Mouse (Mus musculus) limb, embryonic 15.5 days (tissue): ENCODE measurements at regions not wholly inside any gene's neighbourhood (a gene's known extent, or its start where the extent isn't known, plus 50 kb on each side); places are given as distances from the start of the nearest gene placed in this dataset.

Experiments used
- ATAC-seq: fragments of 200-750 bp; cut with Nextera tagmentation; 2 replicates; pipeline ENCODE4 v1.8.0; 2017; ENCODE audit warnings: low read depth, moderate TSS enrichment; ENCODE audit not compliant: insufficient number of reproducible peaks, low FRiP score, low TSS enrichment
- H3K27ac ChIP-seq: fragments of 300-500 bp; sonication (generic); 2 replicates; pipeline ENCODE4 v1.5.1; 2015; ENCODE audit warnings: moderate library complexity, mild to moderate bottlenecking, inconsistent platforms
- H3K27me3 ChIP-seq: fragments of 300-500 bp; sonication (generic); 2 replicates; pipeline ENCODE4 v1.6.1; 2015; ENCODE audit warnings: inconsistent platforms
- H3K36me3 ChIP-seq: fragments of 300-500 bp; sonication (generic); 2 replicates; pipeline ENCODE4 v1.6.1; 2015; ENCODE audit warnings: inconsistent platforms
- H3K4me1 ChIP-seq: fragments of 300-500 bp; sonication (generic); 2 replicates; pipeline ENCODE4 v1.6.1; 2015; ENCODE audit warnings: inconsistent platforms
- H3K4me2 ChIP-seq: fragments of 300-500 bp; sonication (generic); 2 replicates; pipeline ENCODE4 v1.6.1; 2015; ENCODE audit warnings: mild to moderate bottlenecking, inconsistent platforms
- H3K4me3 ChIP-seq: fragments of 300-500 bp; sonication (generic); 2 replicates; pipeline ENCODE4 v1.5.1; 2015; ENCODE audit warnings: mild to moderate bottlenecking, inconsistent platforms
- H3K9ac ChIP-seq: fragments of 300-500 bp; sonication (generic); 2 replicates; pipeline ENCODE4 v1.6.1; 2015; ENCODE audit warnings: inconsistent platforms
- H3K9me3 ChIP-seq: fragments of 300-500 bp; sonication (generic); 2 replicates; pipeline ENCODE4 v1.6.1; 2016; ENCODE audit warnings: inconsistent platforms
- WGBS: fragments of 180-500 bp; shearing (Covaris S2); methylation state at CpG from one replicate; pipeline ENCODE4 v1.1.7; 2015; 5-methylcytosine and 5-hydroxymethylcytosine counted together

GRCm38 (mm10) chr7:125384171-125384570, 60.3 kb upstream of the Kdm8 start:
- 76% methylated on average over 4 of the region's 4 CpGs for WGBS
- Histone ChIP-seq H3K36me3 (no peaks in the 10 kb centered on the region), H3K4me1 (no peaks in the 10 kb centered on the region), H3K27ac (no peak overlapping the region), H3K9me3 (no peaks in the 10 kb centered on the region), H3K4me3 (no peak overlapping the region), H3K9ac (no peak overlapping the region), H3K27me3 (no peaks in the 10 kb centered on the region), H3K4me2 (no peak overlapping the region)
- ATAC-seq = no peak

GRCm38 (mm10) chr7:125392536-125392935, 51.9 kb upstream of the Kdm8 start:
- Histone ChIP-seq H3K9me3 (no peaks in the 10 kb centered on the region), H3K4me3 (no peak overlapping the region), H3K4me2 (0 out of 2 replicates have a peak overlapping the region, but pooled peaks have one; percentile 77), H3K36me3 (no peaks in the 10 kb centered on the region), H3K4me1 (peaks cover 15% of the 10 kb centered on the region), H3K9ac (no peak overlapping the region; the same call in 1 of the 2 replicates), H3K27me3 (peaks cover 11% of the 10 kb centered on the region; the same call in 1 of the 2 replicates), H3K27ac (peak overlapping the region; percentile 81)
- no peak for ATAC-seq
- WGBS = 19% methylated on average over 3 of the region's 3 CpGs

- peak overlapping the region; percentile 77 for H3K4me2 ChIP-seq
- peak; percentile 20; the same call in 1 of the 2 replicates for ATAC-seq
Observed at GRCm38 (mm10) chr7:125393228-125393627, 51.2 kb upstream of the Kdm8 start.

GRCm38 (mm10) chr7:125393654-125394346, 50.7 kb upstream of the Kdm8 start:
- Histone ChIP-seq H3K4me3 (peak overlapping the region; percentile 44), H3K4me2 (peak overlapping the region; percentile 77), H3K27me3 (peaks cover 11% of the 10 kb centered on the region; the same call in 1 of the 2 replicates), H3K27ac (peak overlapping the region; percentile 81), H3K9me3 (no peaks in the 10 kb centered on the region), H3K9ac (0 out of 2 replicates have a peak overlapping the region, but pooled peaks have one; percentile 31), H3K4me1 (peaks cover 15% of the 10 kb centered on the region), H3K36me3 (no peaks in the 10 kb centered on the region)
- ATAC-seq = peak; percentile 86
- 1% methylated on average over 33 of the region's 33 CpGs for WGBS

More at GRCm38 (mm10) chr7:125393228-125393627, 51.2 kb upstream of the Kdm8 start:
- Histone ChIP-seq H3K4me3 (peak overlapping the region; percentile 44), H3K36me3 (no peaks in the 10 kb centered on the region), H3K27me3 (peaks cover 11% of the 10 kb centered on the region; the same call in 1 of the 2 replicates), H3K4me1 (peaks cover 15% of the 10 kb centered on the region), H3K9me3 (no peaks in the 10 kb centered on the region), H3K9ac (peak overlapping the region; percentile 42; the same call in 1 of the 2 replicates), H3K27ac (peak overlapping the region; percentile 81)
- WGBS = 2% methylated on average over 16 of the region's 16 CpGs
